Mouse (Mus musculus): Measurements from ENCODE around the gene Gpr87. TPM values are rescaled to one million over a fixed set of nuclear protein-coding genes. Genes with fewer than 3 reads are reported as not detected.

Gpr87 gene
- not detected in 2 replicates for polyA plus RNA-seq (2012; rRNA removed)

GRCm38 (mm10) chr3:59194938-59195337 is at the start of gene Gpr87:
Gene Gpr87, minus strand, starts transcription at chr3:59195104.
- no peak within 1 kb of the TSS for H3K4me3 ChIP-seq (ENCODE audit: insufficient read depth, low read length)
- no peak for TF ChIP-seq POLR2A (IDR thresholded peaks at IDR 0.05; ENCODE audit: extremely low read depth, insufficient read depth, low read length)
- peaks cover 1% of the 10 kb centered on the region; the same call in 1 of the 2 replicates for H3K4me1 ChIP-seq (ENCODE audit: control insufficient read depth, insufficient read depth, low read length)
- no peak within 1 kb of the TSS for H3K27ac ChIP-seq (ENCODE audit: insufficient read depth, low read length)

- Histone ChIP-seq H3K27ac (ENCODE audit: insufficient read depth, low read length) (no peak overlapping the region), H3K4me3 (ENCODE audit: insufficient read depth, low read length) (no peak overlapping the region), H3K4me1 (ENCODE audit: control insufficient read depth, insufficient read depth, low read length) (peaks cover 4% of the 10 kb centered on the region; the same call in 1 of the 2 replicates)
- TF ChIP-seq CTCF (IDR thresholded peaks at IDR 0.05; ENCODE audit: extremely low read depth, insufficient read depth, low read length) (no peak), POLR2A (IDR thresholded peaks at IDR 0.05; ENCODE audit: extremely low read depth, insufficient read depth, low read length) (no peak)
These were observed 48.5 kb upstream of the Gpr87 start for GRCm38 (mm10) chr3:59243384-59243783.

GRCm38 (mm10) chr3:59234878-59235277 is 40.0 kb upstream of the Gpr87 start:
- H3K4me3 ChIP-seq (ENCODE audit: insufficient read depth, low read length), result no peak overlapping the region
- no peaks in the 10 kb centered on the region; the same call in 1 of the 2 replicates for H3K4me1 ChIP-seq (ENCODE audit: control insufficient read depth, insufficient read depth, low read length)
- H3K27ac ChIP-seq (ENCODE audit: insufficient read depth, low read length), result no peak overlapping the region
- TF ChIP-seq CTCF (IDR thresholded peaks at IDR 0.05; ENCODE audit: extremely low read depth, insufficient read depth, low read length) (no peak), POLR2A (IDR thresholded peaks at IDR 0.05; ENCODE audit: extremely low read depth, insufficient read depth, low read length) (no peak)

- Histone ChIP-seq H3K27ac (ENCODE audit: insufficient read depth, low read length) (no peak overlapping the region), H3K4me3 (ENCODE audit: insufficient read depth, low read length) (no peak overlapping the region), H3K4me1 (ENCODE audit: control insufficient read depth, insufficient read depth, low read length) (peaks cover 2% of the 10 kb centered on the region; the same call in 1 of the 2 replicates)
- TF ChIP-seq CTCF (IDR thresholded peaks at IDR 0.05; ENCODE audit: extremely low read depth, insufficient read depth, low read length), result no peak
- TF ChIP-seq POLR2A (IDR thresholded peaks at IDR 0.05; ENCODE audit: extremely low read depth, insufficient read depth, low read length), result no peak
These were observed 36.0 kb upstream of the Gpr87 start for GRCm38 (mm10) chr3:59230912-59231311.

- Histone ChIP-seq H3K4me1 (ENCODE audit: control insufficient read depth, insufficient read depth, low read length) (peaks cover 2% of the 10 kb centered on the region; the same call in 1 of the 2 replicates), H3K27ac (ENCODE audit: insufficient read depth, low read length) (no peak overlapping the region; the same call in 1 of the 2 replicates), H3K4me3 (ENCODE audit: insufficient read depth, low read length) (no peak overlapping the region)
- TF ChIP-seq POLR2A (IDR thresholded peaks at IDR 0.05; ENCODE audit: extremely low read depth, insufficient read depth, low read length), result no peak
- no peak for TF ChIP-seq CTCF (IDR thresholded peaks at IDR 0.05; ENCODE audit: extremely low read depth, insufficient read depth, low read length)
These were observed 34.0 kb upstream of the Gpr87 start for GRCm38 (mm10) chr3:59228730-59229551.

GRCm38 (mm10) chr3:59227696-59228095 is 32.8 kb upstream of the Gpr87 start:
- Histone ChIP-seq H3K4me1 (ENCODE audit: control insufficient read depth, insufficient read depth, low read length) (peaks cover 2% of the 10 kb centered on the region; the same call in 1 of the 2 replicates), H3K4me3 (ENCODE audit: insufficient read depth, low read length) (no peak overlapping the region), H3K27ac (ENCODE audit: insufficient read depth, low read length) (no peak overlapping the region; the same call in 1 of the 2 replicates)
- TF ChIP-seq POLR2A (IDR thresholded peaks at IDR 0.05; ENCODE audit: extremely low read depth, insufficient read depth, low read length) (no peak), CTCF (IDR thresholded peaks at IDR 0.05; ENCODE audit: extremely low read depth, insufficient read depth, low read length) (no peak)

- no peak overlapping the region for H3K4me3 ChIP-seq (ENCODE audit: insufficient read depth, low read length)
- no peak overlapping the region for H3K27ac ChIP-seq (ENCODE audit: insufficient read depth, low read length)
- peaks cover 2% of the 10 kb centered on the region; the same call in 1 of the 2 replicates for H3K4me1 ChIP-seq (ENCODE audit: control insufficient read depth, insufficient read depth, low read length)
- no peak for TF ChIP-seq CTCF (IDR thresholded peaks at IDR 0.05; ENCODE audit: extremely low read depth, insufficient read depth, low read length)
- no peak for TF ChIP-seq POLR2A (IDR thresholded peaks at IDR 0.05; ENCODE audit: extremely low read depth, insufficient read depth, low read length)
These were observed 30.5 kb upstream of the Gpr87 start for GRCm38 (mm10) chr3:59225411-59225810.

GRCm38 (mm10) chr3:59222303-59222702 is 27.4 kb upstream of the Gpr87 start:
- no peak overlapping the region for H3K27ac ChIP-seq (ENCODE audit: insufficient read depth, low read length)
- TF ChIP-seq CTCF (IDR thresholded peaks at IDR 0.05; ENCODE audit: extremely low read depth, insufficient read depth, low read length) (no peak), POLR2A (IDR thresholded peaks at IDR 0.05; ENCODE audit: extremely low read depth, insufficient read depth, low read length) (no peak)
- no peak overlapping the region for H3K4me3 ChIP-seq (ENCODE audit: insufficient read depth, low read length)
- H3K4me1 ChIP-seq (ENCODE audit: control insufficient read depth, insufficient read depth, low read length), result no peaks in the 10 kb centered on the region

- Histone ChIP-seq H3K4me1 (ENCODE audit: control insufficient read depth, insufficient read depth, low read length) (no peaks in the 10 kb centered on the region), H3K4me3 (ENCODE audit: insufficient read depth, low read length) (no peak overlapping the region), H3K27ac (ENCODE audit: insufficient read depth, low read length) (no peak overlapping the region)
- no peak for TF ChIP-seq CTCF (IDR thresholded peaks at IDR 0.05; ENCODE audit: extremely low read depth, insufficient read depth, low read length)
- no peak for TF ChIP-seq POLR2A (IDR thresholded peaks at IDR 0.05; ENCODE audit: extremely low read depth, insufficient read depth, low read length)
These were observed 24.4 kb upstream of the Gpr87 start for GRCm38 (mm10) chr3:59219326-59219725.

- TF ChIP-seq CTCF (IDR thresholded peaks at IDR 0.05; ENCODE audit: extremely low read depth, insufficient read depth, low read length) (no peak), POLR2A (IDR thresholded peaks at IDR 0.05; ENCODE audit: extremely low read depth, insufficient read depth, low read length) (no peak)
- H3K27ac ChIP-seq (ENCODE audit: insufficient read depth, low read length), result no peak overlapping the region
These were observed 22.3 kb upstream of the Gpr87 start for GRCm38 (mm10) chr3:59217211-59217610.

More at GRCm38 (mm10) chr3:59217211-59217610, 22.3 kb upstream of the Gpr87 start:
- H3K4me3 ChIP-seq (ENCODE audit: insufficient read depth, low read length), result no peak overlapping the region
- H3K4me1 ChIP-seq (ENCODE audit: control insufficient read depth, insufficient read depth, low read length), result no peaks in the 10 kb centered on the region

Measured in cortical plate, adult 2 months (tissue).